Mouse (Mus musculus) adrenal gland, postnatal 4 days (tissue): ENCODE results near the gene Olfr958. TPM values are rescaled to one million over a fixed set of nuclear protein-coding genes. Genes with fewer than 3 reads are reported as not detected.

ENCODE experiments used
- DNase-seq, 2 experiments: peaks; one replicate each; pipeline ENCODE4 v3.0.0; 2021 to 2022; ENCODE audit warnings: low spot score in 2 of 2, mixed read lengths in 2 of 2
- long read RNA-seq, 2 experiments: library from polyadenylated mRNA; stranded (forward); transcript quantifications; one replicate each; pipeline ENCODE4 v2.0.0; 2021
- total RNA-seq, 2 experiments: library from RNA; stranded (reverse); gene quantifications; 2 replicates each; pipeline ENCODE4 v1.2.3; 2021

Gene Olfr958
- not detected for total RNA-seq
- long read RNA-seq, experiment 1, result 0 reads
- long read RNA-seq, experiment 2, result 0 reads

- no peak for DNase-seq
These were observed at the start of gene Olfr958 for GRCm38 (mm10) chr9:39553946-39554345. TSS of gene Olfr958 (minus strand) at chr9:39554054.

GRCm38 (mm10) chr9:39603333-39603845 is 49.5 kb upstream of the Olfr958 start:
- no peak for DNase-seq

GRCm38 (mm10) chr9:39602536-39603332 is 48.9 kb upstream of the Olfr958 start:
- no peak for DNase-seq

- no peak for DNase-seq
These were observed 23.2 kb upstream of the Olfr958 start for GRCm38 (mm10) chr9:39577050-39577449.

GRCm38 (mm10) chr9:39575469-39575868 is 21.6 kb upstream of the Olfr958 start, which contains the start of gene Olfr959:
TSS of gene Olfr959 (minus strand) at chr9:39575569.
- no peak for DNase-seq

- no peak for DNase-seq
These were observed 4.4 kb upstream of the Olfr958 start for GRCm38 (mm10) chr9:39558349-39558647.

- no peak for DNase-seq
These were observed 3.9 kb upstream of the Olfr958 start for GRCm38 (mm10) chr9:39557529-39558348.

GRCm38 (mm10) chr9:39550806-39551205 is 3.0 kb downstream of the Olfr958 start:
- no peak for DNase-seq

GRCm38 (mm10) chr9:39523616-39524285 is 30.1 kb downstream of the Olfr958 start:
- DNase-seq, result no peak

GRCm38 (mm10) chr9:39518595-39518994 is 35.3 kb downstream of the Olfr958 start:
- DNase-seq, result no peak

- DNase-seq, result no peak
These were observed 38.3 kb downstream of the Olfr958 start, which contains the start of gene Olfr957 for GRCm38 (mm10) chr9:39515531-39515930. TSS of gene Olfr957 (minus strand) at chr9:39515809.

GRCm38 (mm10) chr9:39509412-39509811 is 44.4 kb downstream of the Olfr958 start:
- no peak for DNase-seq

- DNase-seq, result peak in 1 of 2 experiments; percentile 3
These were observed 44.9 kb downstream of the Olfr958 start for GRCm38 (mm10) chr9:39508998-39509397.

Other genes starting within 250 kb of the Olfr958 start
- not detected for gene Olfr948, start 228.0 kb downstream of the Olfr958 start, total RNA-seq
- not detected for gene Olfr951, start 166.6 kb downstream of the Olfr958 start, total RNA-seq
- not detected for gene Olfr952, start 126.9 kb downstream of the Olfr958 start, total RNA-seq
- not detected for gene Olfr954, start 97.4 kb downstream of the Olfr958 start, total RNA-seq
- gene Olfr955, start 82.1 kb downstream of the Olfr958 start, total RNA-seq, result not detected
- gene Olfr44, start 60.1 kb downstream of the Olfr958 start, total RNA-seq, result not detected
- not detected for gene Olfr957, start 38.2 kb downstream of the Olfr958 start, total RNA-seq
- not detected for gene Olfr959, start 21.5 kb upstream of the Olfr958 start, total RNA-seq
- 10 to 100 TPM; 38.8 to 48.6 TPM for gene AW551984, start 50.3 kb upstream of the Olfr958 start, total RNA-seq
- gene Olfr148, start 56.6 kb upstream of the Olfr958 start, total RNA-seq, result not detected
- gene Olfr960, start 67.3 kb upstream of the Olfr958 start, total RNA-seq, result not detected
- gene Olfr961, start 91.0 kb upstream of the Olfr958 start, total RNA-seq, result not detected
- not detected for gene Olfr963, start 113.2 kb upstream of the Olfr958 start, total RNA-seq
- not detected for gene Olfr149, start 153.1 kb upstream of the Olfr958 start, total RNA-seq
- gene Olfr965, start 157.3 kb upstream of the Olfr958 start, total RNA-seq, result not detected
- gene Olfr150, start 176.9 kb upstream of the Olfr958 start, total RNA-seq, result not detected
- gene Olfr967, start 192.2 kb upstream of the Olfr958 start, total RNA-seq, result not detected
- not detected for gene Olfr968, start 229.2 kb upstream of the Olfr958 start, total RNA-seq
- not detected for gene Olfr969, start 236.9 kb upstream of the Olfr958 start, total RNA-seq